Mouse (Mus musculus) lung, adult 18-20 months (tissue): ENCODE measurements at regions not wholly inside any gene's neighbourhood (a gene's known extent, or its start where the extent isn't known, plus 50 kb on each side); places are given as distances from the start of the nearest gene placed in this dataset.
"Not testable (repeated sequence)": the region's sequence is repeated elsewhere in the genome, so short reads cannot be mapped to it uniquely, and the experiment has no call there.

Experiments used
- DNase-seq, 2 experiments: peaks; one replicate each; pipeline ENCODE4 v3.0.0; 2022; ENCODE audit warnings: mixed read lengths in 2 of 2

DNA sequence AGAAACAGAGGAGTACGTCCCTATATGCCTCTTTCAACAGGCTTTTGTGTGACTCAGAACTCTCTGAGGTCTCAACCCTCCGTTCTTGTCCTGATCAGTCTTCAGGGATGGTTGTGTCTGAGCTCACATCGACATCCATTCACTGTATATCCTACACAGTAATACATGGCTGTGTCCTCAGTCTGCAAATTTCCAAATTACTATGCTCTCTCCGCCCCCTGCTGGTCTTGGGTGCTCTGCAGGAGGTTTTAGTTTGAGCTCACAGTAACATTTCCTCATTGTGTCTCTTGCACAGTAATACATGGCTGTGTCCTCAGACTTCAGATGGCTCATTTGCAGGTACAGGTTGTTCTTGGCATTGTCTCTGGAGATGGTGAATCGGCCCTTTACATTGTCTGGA lies 53.5 kb downstream of the Adam6a start:
- DNase-seq: not testable (repeated sequence)

DNA sequence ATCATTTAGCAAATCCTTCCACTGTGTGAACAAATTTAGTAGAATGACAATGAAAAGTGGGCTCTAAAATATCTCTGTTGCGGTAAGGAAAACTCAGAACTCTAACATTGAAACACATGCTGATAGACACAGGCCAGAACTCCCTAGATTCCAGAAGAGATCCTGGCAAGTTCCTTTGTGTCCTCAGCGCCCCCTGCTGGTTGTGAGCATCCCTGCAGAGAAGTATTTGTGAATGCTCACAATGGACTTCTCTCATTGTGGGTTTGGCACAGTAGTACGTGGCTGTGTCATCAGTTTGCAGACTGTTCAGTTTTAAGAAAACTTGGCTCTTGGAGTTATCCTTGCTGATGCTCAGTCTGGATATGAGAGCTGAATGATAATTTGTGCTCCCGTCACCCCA lies 67.2 kb downstream of the Adam6a start:
- peak in 1 of 2 experiments; percentile 3 for DNase-seq

DNA sequence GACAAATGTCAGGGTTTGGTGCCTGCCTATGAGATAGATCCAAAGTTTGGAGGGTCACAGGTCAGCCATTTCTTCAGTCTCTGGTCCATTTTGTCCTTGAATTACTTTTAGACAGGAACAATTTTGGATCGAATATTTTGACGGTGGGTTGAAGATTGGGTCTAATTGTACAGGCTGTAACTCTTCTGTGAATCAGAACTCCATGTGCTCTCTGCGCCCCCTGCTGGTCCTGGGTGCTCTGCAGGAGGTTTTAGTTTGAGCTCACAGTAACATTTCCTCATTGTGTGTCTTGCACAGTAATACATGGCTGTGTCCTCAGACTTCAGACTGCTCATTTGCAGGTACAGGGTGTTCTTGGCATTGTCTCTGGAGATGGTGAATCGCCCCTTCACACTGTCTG lies 81.5 kb downstream of the Adam6a start:
- DNase-seq: not testable (repeated sequence)

DNA sequence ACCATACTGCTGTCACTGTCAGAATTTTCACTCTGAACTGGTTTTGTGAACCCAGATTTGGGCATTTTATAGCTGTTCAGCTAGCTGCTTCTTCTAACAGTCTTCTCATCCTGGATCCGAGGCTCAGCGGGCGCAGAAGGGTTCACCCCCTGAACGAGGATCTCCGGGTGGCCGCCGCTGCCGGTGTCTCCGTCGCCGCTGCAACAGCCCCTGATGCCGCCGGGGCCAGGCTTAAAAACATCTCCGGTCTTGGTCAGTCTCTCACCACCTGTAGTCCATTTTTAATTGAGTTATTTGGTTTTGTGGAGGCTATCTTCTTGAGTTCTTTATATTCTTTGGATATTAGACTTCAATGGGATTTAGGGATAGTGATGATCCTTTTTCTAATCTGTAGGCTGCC lies 87.1 kb downstream of the Adam6a start:
- DNase-seq: not testable (repeated sequence)
